Mouse (Mus musculus): Measurements from ENCODE around the gene Igf1r. TPM values are rescaled to one million over a fixed set of nuclear protein-coding genes. Genes with fewer than 3 reads are reported as not detected.

The Igf1r gene
- polyA plus RNA-seq, 1 experiment from 2014 or later, result 16.3 TPM

GRCm38 (mm10) chr7:68036527-68036926 is 83.9 kb downstream of the Igf1r start:
- no peak overlapping the region for H3K4me2 ChIP-seq (ENCODE audit: low read length)
- H3K4me3 ChIP-seq (ENCODE audit: low read depth, low read length), result no peak overlapping the region
- 90% methylated on average over 4 of the region's 4 CpGs for WGBS
- H3K9ac ChIP-seq (ENCODE audit: low read length), result no peak overlapping the region
- no peaks in the 10 kb centered on the region for H3K27me3 ChIP-seq (replicated peaks; ENCODE audit: control insufficient read depth, insufficient read depth, low read length)
- no peaks in the 10 kb centered on the region for H3K9me3 ChIP-seq (replicated peaks; ENCODE audit: control insufficient read depth, low read length)
- DNase-seq (ENCODE audit: low spot score) (no peak), ATAC-seq (no peak)
- H3K36me3 ChIP-seq (ENCODE audit: control insufficient read depth, insufficient read depth, low read length), result no peaks in the 10 kb centered on the region
- H3K4me1 ChIP-seq (ENCODE audit: control insufficient read depth, insufficient read depth, low read length), result no peaks in the 10 kb centered on the region
- H3K27ac ChIP-seq (ENCODE audit: low read depth, low read length), result no peak overlapping the region

GRCm38 (mm10) chr7:68038846-68039245 is 86.2 kb downstream of the Igf1r start:
- no peak for ATAC-seq
- no peak overlapping the region for H3K4me2 ChIP-seq (ENCODE audit: low read length)
- H3K4me1 ChIP-seq (ENCODE audit: control insufficient read depth, insufficient read depth, low read length), result no peaks in the 10 kb centered on the region
- no peak overlapping the region for H3K9ac ChIP-seq (ENCODE audit: low read length)
- no peaks in the 10 kb centered on the region for H3K27me3 ChIP-seq (replicated peaks; ENCODE audit: control insufficient read depth, insufficient read depth, low read length)
- 73% methylated on average over 8 of the region's 8 CpGs for WGBS
- H3K36me3 ChIP-seq (ENCODE audit: control insufficient read depth, insufficient read depth, low read length), result no peaks in the 10 kb centered on the region
- no peak for DNase-seq (ENCODE audit: low spot score)
- no peak overlapping the region for H3K27ac ChIP-seq (ENCODE audit: low read depth, low read length)
- no peak overlapping the region for H3K4me3 ChIP-seq (ENCODE audit: low read depth, low read length)
- H3K9me3 ChIP-seq (replicated peaks; ENCODE audit: control insufficient read depth, low read length), result no peaks in the 10 kb centered on the region

- Histone ChIP-seq H3K9ac (ENCODE audit: low read length) (no peak overlapping the region), H3K9me3 (replicated peaks; ENCODE audit: control insufficient read depth, low read length) (no peaks in the 10 kb centered on the region), H3K4me3 (ENCODE audit: low read depth, low read length) (no peak overlapping the region), H3K36me3 (ENCODE audit: control insufficient read depth, insufficient read depth, low read length) (no peaks in the 10 kb centered on the region), H3K4me2 (ENCODE audit: low read length) (no peak overlapping the region), H3K4me1 (ENCODE audit: control insufficient read depth, insufficient read depth, low read length) (no peaks in the 10 kb centered on the region; the same call in 1 of the 2 replicates), H3K27ac (ENCODE audit: low read depth, low read length) (no peak overlapping the region), H3K27me3 (replicated peaks; ENCODE audit: control insufficient read depth, insufficient read depth, low read length) (no peaks in the 10 kb centered on the region)
- DNase-seq (ENCODE audit: low spot score) (no peak), ATAC-seq (no peak)
- 78% methylated on average over 2 of the region's 2 CpGs for WGBS
Measured at GRCm38 (mm10) chr7:68039550-68039949, 86.9 kb downstream of the Igf1r start.

- Histone ChIP-seq H3K9ac (ENCODE audit: low read length) (no peak overlapping the region), H3K4me2 (ENCODE audit: low read length) (no peak overlapping the region), H3K36me3 (ENCODE audit: control insufficient read depth, insufficient read depth, low read length) (no peaks in the 10 kb centered on the region), H3K9me3 (replicated peaks; ENCODE audit: control insufficient read depth, low read length) (no peaks in the 10 kb centered on the region), H3K4me3 (ENCODE audit: low read depth, low read length) (no peak overlapping the region), H3K27ac (ENCODE audit: low read depth, low read length) (no peak overlapping the region), H3K27me3 (replicated peaks; ENCODE audit: control insufficient read depth, insufficient read depth, low read length) (no peaks in the 10 kb centered on the region), H3K4me1 (ENCODE audit: control insufficient read depth, insufficient read depth, low read length) (no peaks in the 10 kb centered on the region; the same call in 1 of the 2 replicates)
- ATAC-seq (no peak), DNase-seq (ENCODE audit: low spot score) (no peak)
- WGBS, result 82% methylated on average over 4 of the region's 4 CpGs
Measured at GRCm38 (mm10) chr7:68044621-68045020, 92.0 kb downstream of the Igf1r start.

GRCm38 (mm10) chr7:68047152-68047551 is 94.5 kb downstream of the Igf1r start:
- Histone ChIP-seq H3K4me3 (ENCODE audit: low read depth, low read length) (no peak overlapping the region), H3K27ac (ENCODE audit: low read depth, low read length) (no peak overlapping the region), H3K4me2 (ENCODE audit: low read length) (no peak overlapping the region), H3K27me3 (replicated peaks; ENCODE audit: control insufficient read depth, insufficient read depth, low read length) (no peaks in the 10 kb centered on the region), H3K36me3 (ENCODE audit: control insufficient read depth, insufficient read depth, low read length) (no peaks in the 10 kb centered on the region), H3K9ac (ENCODE audit: low read length) (no peak overlapping the region), H3K4me1 (ENCODE audit: control insufficient read depth, insufficient read depth, low read length) (no peaks in the 10 kb centered on the region; the same call in 1 of the 2 replicates), H3K9me3 (replicated peaks; ENCODE audit: control insufficient read depth, low read length) (no peaks in the 10 kb centered on the region)
- no peak for DNase-seq (ENCODE audit: low spot score)
- 66% methylated on average over 4 of the region's 4 CpGs for WGBS
- no peak for ATAC-seq

GRCm38 (mm10) chr7:68048532-68048931 is 95.9 kb downstream of the Igf1r start:
- Histone ChIP-seq H3K4me2 (ENCODE audit: low read length) (no peak overlapping the region), H3K4me3 (ENCODE audit: low read depth, low read length) (no peak overlapping the region), H3K36me3 (ENCODE audit: control insufficient read depth, insufficient read depth, low read length) (no peaks in the 10 kb centered on the region), H3K27me3 (replicated peaks; ENCODE audit: control insufficient read depth, insufficient read depth, low read length) (no peaks in the 10 kb centered on the region), H3K9me3 (replicated peaks; ENCODE audit: control insufficient read depth, low read length) (no peaks in the 10 kb centered on the region), H3K4me1 (ENCODE audit: control insufficient read depth, insufficient read depth, low read length) (no peaks in the 10 kb centered on the region; the same call in 1 of the 2 replicates), H3K27ac (ENCODE audit: low read depth, low read length) (no peak overlapping the region), H3K9ac (ENCODE audit: low read length) (no peak overlapping the region)
- ATAC-seq (no peak), DNase-seq (ENCODE audit: low spot score) (no peak)
- WGBS, result 89% methylated on average over 4 of the region's 4 CpGs

DNA sequence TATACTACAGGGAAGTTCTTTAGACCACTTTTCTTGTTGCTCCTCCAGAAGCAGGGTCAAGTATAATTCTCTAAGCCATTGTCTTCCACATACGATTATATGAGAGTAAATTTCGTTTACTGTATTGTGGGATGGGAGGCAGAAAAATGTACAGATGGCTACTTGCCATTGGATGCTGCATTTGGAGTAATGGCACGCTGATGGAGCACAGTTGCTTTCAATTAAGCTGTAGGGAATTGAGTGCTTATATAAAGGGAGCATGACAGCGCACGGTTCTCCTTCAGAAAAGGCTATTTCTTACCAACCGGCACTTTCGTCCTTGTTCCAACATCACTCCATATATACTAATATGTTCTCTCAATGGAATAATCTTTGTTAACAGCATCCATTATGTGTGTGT is 96.4 kb downstream of the Igf1r start:
- 84% methylated on average over 7 of the region's 7 CpGs for WGBS
- no peaks in the 10 kb centered on the region for H3K27me3 ChIP-seq (replicated peaks; ENCODE audit: control insufficient read depth, insufficient read depth, low read length)
- no peak overlapping the region for H3K27ac ChIP-seq (ENCODE audit: low read depth, low read length)
- DNase-seq (ENCODE audit: low spot score) (no peak), ATAC-seq (no peak)
- H3K36me3 ChIP-seq (ENCODE audit: control insufficient read depth, insufficient read depth, low read length), result no peaks in the 10 kb centered on the region
- H3K4me3 ChIP-seq (ENCODE audit: low read depth, low read length), result no peak overlapping the region
- no peak overlapping the region for H3K9ac ChIP-seq (ENCODE audit: low read length)
- no peaks in the 10 kb centered on the region for H3K9me3 ChIP-seq (replicated peaks; ENCODE audit: control insufficient read depth, low read length)
- peaks cover 4% of the 10 kb centered on the region for H3K4me1 ChIP-seq (ENCODE audit: control insufficient read depth, insufficient read depth, low read length)
- H3K4me2 ChIP-seq (ENCODE audit: low read length), result no peak overlapping the region

DNA sequence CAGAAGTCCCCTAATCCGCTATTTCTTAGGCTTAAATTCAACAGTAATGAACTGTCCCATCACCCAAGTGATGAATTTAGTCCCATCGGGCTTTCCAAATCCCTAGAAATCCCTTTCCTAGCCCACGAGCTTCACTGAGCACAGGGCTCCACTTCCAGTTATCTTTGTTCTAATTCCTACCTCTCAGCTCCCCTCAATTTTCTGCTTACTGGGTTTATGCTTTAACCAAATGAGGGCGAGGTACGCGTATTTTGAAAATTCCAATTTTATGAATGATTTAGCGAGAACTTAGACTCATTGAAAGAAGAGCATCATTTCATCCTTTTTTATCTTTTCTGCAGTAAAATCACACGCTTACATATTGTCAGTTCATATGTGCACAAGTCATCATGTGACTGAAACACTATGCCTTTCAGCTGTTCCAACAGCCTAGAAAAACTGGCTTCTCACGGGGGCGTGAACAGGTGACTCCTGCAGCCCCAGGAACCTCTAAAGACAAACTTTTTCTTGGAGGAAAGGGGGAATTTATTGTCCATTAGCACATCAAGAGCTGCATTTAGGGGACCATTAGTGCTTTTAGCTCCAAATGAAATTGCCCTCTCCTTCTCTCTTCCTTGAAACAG is 100.5 kb downstream of the Igf1r start:
- DNase-seq (ENCODE audit: low spot score) (no peak), ATAC-seq (no peak)
- peaks cover 6% of the 10 kb centered on the region for H3K4me1 ChIP-seq (ENCODE audit: control insufficient read depth, insufficient read depth, low read length)
- no peaks in the 10 kb centered on the region for H3K36me3 ChIP-seq (ENCODE audit: control insufficient read depth, insufficient read depth, low read length)
- 79% methylated on average over 10 of the region's 10 CpGs for WGBS
- H3K4me2 ChIP-seq (ENCODE audit: low read length), result no peak overlapping the region
- no peak overlapping the region for H3K27ac ChIP-seq (ENCODE audit: low read depth, low read length)
- H3K4me3 ChIP-seq (ENCODE audit: low read depth, low read length), result no peak overlapping the region
- H3K9ac ChIP-seq (ENCODE audit: low read length), result no peak overlapping the region
- no peaks in the 10 kb centered on the region for H3K27me3 ChIP-seq (replicated peaks; ENCODE audit: control insufficient read depth, insufficient read depth, low read length)
- H3K9me3 ChIP-seq (replicated peaks; ENCODE audit: control insufficient read depth, low read length), result no peaks in the 10 kb centered on the region

GRCm38 (mm10) chr7:68054498-68054897 is 101.9 kb downstream of the Igf1r start:
- Histone ChIP-seq H3K9ac (ENCODE audit: low read length) (no peak overlapping the region), H3K27me3 (replicated peaks; ENCODE audit: control insufficient read depth, insufficient read depth, low read length) (no peaks in the 10 kb centered on the region), H3K9me3 (replicated peaks; ENCODE audit: control insufficient read depth, low read length) (no peaks in the 10 kb centered on the region), H3K4me3 (ENCODE audit: low read depth, low read length) (no peak overlapping the region), H3K27ac (ENCODE audit: low read depth, low read length) (no peak overlapping the region), H3K4me2 (ENCODE audit: low read length) (no peak overlapping the region), H3K36me3 (ENCODE audit: control insufficient read depth, insufficient read depth, low read length) (no peaks in the 10 kb centered on the region), H3K4me1 (ENCODE audit: control insufficient read depth, insufficient read depth, low read length) (peaks cover 6% of the 10 kb centered on the region)
- no peak for DNase-seq (ENCODE audit: low spot score)
- 47% methylated on average over 2 of the region's 2 CpGs for WGBS
- no peak for ATAC-seq

Data from forebrain, embryonic 14.5 days (tissue).